Mouse (Mus musculus) CH12.LX (cell line): ENCODE measurements around the gene Dpp6. TPM values are rescaled to one million over a fixed set of nuclear protein-coding genes. Genes with fewer than 3 reads are reported as not detected.

Source experiments
- DNase-seq: peaks from one replicate; pipeline ENCODE4 v3.0.0-alpha.2; 2013; ENCODE audit errors: extremely low read depth
- H3K27ac ChIP-seq: 2 replicates; pipeline ENCODE4 v1.5.1; 2012; ENCODE audit warnings: low read depth, mild to moderate bottlenecking, control low read depth, moderate library complexity; ENCODE audit not compliant: insufficient read depth
- H3K27me3 ChIP-seq: replicated peaks from 2 replicates; pipeline ENCODE3; 2012; ENCODE audit warnings: inconsistent platforms
- H3K36me3 ChIP-seq, 2 experiments: replicated peaks in 1 of 2; 2 replicates each; pipeline versions ENCODE3 to v1.6.1; 2012; ENCODE audit warnings: inconsistent platforms in 1 of 2, low read length in 1 of 2, mild to moderate bottlenecking in 1 of 2, mixed read lengths in 1 of 2, moderate library complexity in 1 of 2; ENCODE audit not compliant: control insufficient read depth in 1 of 2, insufficient read depth in 1 of 2
- H3K4me1 ChIP-seq, 2 experiments: 2 replicates each; pipeline ENCODE4 v1.6.1; 2012; ENCODE audit warnings: inconsistent platforms in 1 of 2, moderate library complexity in 1 of 2; ENCODE audit not compliant: insufficient read depth in 2 of 2, control insufficient read depth in 1 of 2
- H3K4me2 ChIP-seq: 2 replicates; pipeline ENCODE4 v1.6.1; 2012; ENCODE audit warnings: low read depth, mild to moderate bottlenecking, control low read depth; ENCODE audit not compliant: poor library complexity, insufficient read depth, severe bottlenecking
- H3K4me3 ChIP-seq, 3 experiments: fragments of 150-350 bp in 1 of 3; sonication (generic) in 1 of 3; replicated peaks in 1 of 3; 2 replicates each; pipeline versions ENCODE3 to v1.5.1; 2011 to 2012; ENCODE audit warnings: low read depth in 2 of 3, low read length in 2 of 3, mild to moderate bottlenecking in 2 of 3, moderate library complexity in 2 of 3, control low read depth in 1 of 3, improper control_type of control experiment in 1 of 3, inconsistent platforms in 1 of 3, mixed read lengths in 1 of 3; ENCODE audit not compliant: poor library complexity in 1 of 3
- H3K79me2 ChIP-seq: replicated peaks from 2 replicates; pipeline ENCODE4 v1.6.1; 2012; ENCODE audit warnings: mild to moderate bottlenecking, moderate library complexity; ENCODE audit not compliant: control insufficient read depth, poor library complexity, insufficient read depth, severe bottlenecking; ENCODE audit errors: extremely low read depth
- H3K9ac ChIP-seq: 2 replicates; pipeline ENCODE4 v1.6.1; 2012; ENCODE audit warnings: low read depth, mild to moderate bottlenecking, control low read depth, moderate library complexity; ENCODE audit not compliant: insufficient read depth
- H3K9me3 ChIP-seq: replicated peaks from 2 replicates; pipeline ENCODE3; 2012; ENCODE audit warnings: low read length, inconsistent platforms, mixed read lengths
- CHD2 ChIP-seq: IDR thresholded peaks from 2 replicates; pipeline ENCODE4 v1.6.1; 2011; ENCODE audit warnings: low read length, improper control_type of control experiment
- CTCF ChIP-seq, 2 experiments: IDR thresholded peaks in 1 of 2; conservative IDR thresholded peaks in 1 of 2; 2 replicates each; pipeline ENCODE4 v1.5.1; 2011 to 2012; ENCODE audit warnings: low read depth in 2 of 2, low read length in 2 of 2, improper control_type of control experiment in 1 of 2, inconsistent platforms in 1 of 2, mild to moderate bottlenecking in 1 of 2, moderate library complexity in 1 of 2
- GABPA ChIP-seq: IDR thresholded peaks from 2 replicates; pipeline ENCODE4 v1.6.1; 2012; ENCODE audit warnings: low read depth, low read length, improper control_type of control experiment, inconsistent platforms; ENCODE audit not compliant: insufficient replicate concordance
- HCFC1 ChIP-seq: IDR thresholded peaks from 2 replicates; pipeline ENCODE4 v1.6.1; 2012; ENCODE audit warnings: low read depth, mild to moderate bottlenecking, inconsistent platforms, low read length, improper control_type of control experiment
- IRF4 ChIP-seq: IDR thresholded peaks from 2 replicates; pipeline ENCODE4 v1.6.1; 2014; ENCODE audit warnings: low read depth, mild to moderate bottlenecking, inconsistent platforms, low read length, improper control_type of control experiment
- JUND ChIP-seq: conservative IDR thresholded peaks from 2 replicates; pipeline ENCODE4 v1.6.1; 2011; ENCODE audit warnings: low read depth, low read length, improper control_type of control experiment
- MAFK ChIP-seq: IDR thresholded peaks from 2 replicates; pipeline ENCODE4 v1.6.1; 2011; ENCODE audit warnings: low read length, improper control_type of control experiment; ENCODE audit not compliant: insufficient replicate concordance
- MXI1 ChIP-seq: IDR thresholded peaks from 2 replicates; pipeline ENCODE4 v1.6.1; 2011; ENCODE audit warnings: mild to moderate bottlenecking, low read depth, low read length, improper control_type of control experiment
- NELFE ChIP-seq: IDR thresholded peaks from 2 replicates; pipeline ENCODE4 v1.6.1; 2011; ENCODE audit warnings: low read depth, low read length, improper control_type of control experiment
- NRF1 ChIP-seq: IDR thresholded peaks from 2 replicates; pipeline ENCODE4 v1.6.1; 2014; ENCODE audit warnings: low read depth, mild to moderate bottlenecking, inconsistent platforms, low read length, improper control_type of control experiment, moderate library complexity
- PAX5 ChIP-seq: IDR thresholded peaks from 2 replicates; pipeline ENCODE4 v1.6.1; 2012; ENCODE audit warnings: low read length, inconsistent platforms, mixed read lengths
- POLR2A ChIP-seq: IDR thresholded peaks from 2 replicates; pipeline ENCODE4 v1.6.1; 2011; ENCODE audit warnings: low read depth, mild to moderate bottlenecking, improper control_type of control experiment, low read length
- POLR2AphosphoS2 ChIP-seq: IDR thresholded peaks from 2 replicates; pipeline ENCODE4 v1.6.1; 2011; ENCODE audit warnings: low read depth, low read length, improper control_type of control experiment
- RAD21 ChIP-seq: IDR thresholded peaks from 2 replicates; pipeline ENCODE4 v1.6.1; 2011; ENCODE audit warnings: low read depth, mild to moderate bottlenecking, low read length, improper control_type of control experiment, moderate library complexity
- SIN3A ChIP-seq: IDR thresholded peaks from 2 replicates; pipeline ENCODE4 v1.6.1; 2012; ENCODE audit warnings: low read length, improper control_type of control experiment, inconsistent platforms
- TBP ChIP-seq: conservative IDR thresholded peaks from 2 replicates; pipeline ENCODE4 v1.6.1; 2011; ENCODE audit warnings: low read depth, low read length, improper control_type of control experiment
- TCF12 ChIP-seq: IDR thresholded peaks from 2 replicates; pipeline ENCODE4 v1.6.1; 2014; ENCODE audit warnings: low read depth, mild to moderate bottlenecking, inconsistent platforms, low read length, improper control_type of control experiment
- UBTF ChIP-seq: IDR thresholded peaks from 2 replicates; pipeline ENCODE4 v1.6.1; 2012; ENCODE audit warnings: low read depth, mild to moderate bottlenecking, inconsistent platforms, low read length, improper control_type of control experiment, moderate library complexity
- USF2 ChIP-seq: conservative IDR thresholded peaks from 2 replicates; pipeline ENCODE4 v1.6.1; 2011; ENCODE audit warnings: low read depth, low read length, improper control_type of control experiment
- ZNF384 ChIP-seq: IDR thresholded peaks from 2 replicates; pipeline ENCODE4 v1.6.1; 2012; ENCODE audit warnings: low read depth, low read length, improper control_type of control experiment, inconsistent platforms
- dilution Hi-C: fragments of 300-500 bp; cut with MboI; formaldehyde crosslinking; loops from 2 replicates; pipeline ENCODE4 v1.14.3; 2020; ENCODE audit warnings: low sequenced_read_pairs; ENCODE audit not compliant: extremely low pct_unique_long_range_greater_than_20kb, extremely low pct_ligation_motif_present
- in situ Hi-C: fragments of 300-500 bp; cut with MboI; formaldehyde crosslinking; loops from 3 replicates; pipeline ENCODE4 v1.14.3; 2019; ENCODE audit warnings: low sequenced_read_pairs, low pct_ligation_motif_present, low pct_unique_long_range_greater_than_20kb, mixed read lengths
- polyA plus RNA-seq: library from polyadenylated mRNA; unstranded; fragments of >175 nt; gene quantifications from 2 replicates; pipeline ENCODE4 v1.2.1, GENCODE M21; 2012; ENCODE audit warnings: low read depth; ENCODE audit not compliant: insufficient read length
- total RNA-seq, 2 experiments: library from RNA; depleted of rRNA; stranded (reverse); fragments of 300-350 nt in 1 of 2; fragments of >200 nt in 1 of 2; gene quantifications; 2 replicates each; pipeline ENCODE4 v1.2.3; 2012 to 2014

Gene Dpp6
- total and polyA plus RNA-seq, 3 experiments: not detected

GRCm38 (mm10) chr5:27247793-27248192 lies 430.8 kb downstream of the Dpp6 start:
- Histone ChIP-seq H3K9me3 (peaks cover 49% of the 10 kb centered on the region), H3K27ac (no peak overlapping the region), H3K27me3 (no peaks in the 10 kb centered on the region), H3K36me3 (no peaks in the 10 kb centered on the region), H3K79me2 (no peaks in the 10 kb centered on the region), H3K4me3 (no peak overlapping the region), H3K9ac (no peak overlapping the region), H3K4me1 (no peaks in the 10 kb centered on the region), H3K4me2 (no peak overlapping the region)
- dilution Hi-C loops (no loop called here), in situ Hi-C loops (no loop called here)
- TF ChIP-seq MXI1 (no peak), UBTF (no peak), CTCF (conservative IDR thresholded peaks at IDR 0.05 in 1 of 2, IDR thresholded peaks at IDR 0.05 in 1 of 2; ENCODE audit: low read depth in 2 of 2, low read length in 2 of 2) (no peak), HCFC1 (no peak), POLR2AphosphoS2 (no peak)
- DNase-seq: no peak

GRCm38 (mm10) chr5:27248685-27249084 lies 431.7 kb downstream of the Dpp6 start:
- peaks cover 41% of the 10 kb centered on the region for H3K9me3 ChIP-seq
- dilution Hi-C loops (no loop called here), in situ Hi-C loops (no loop called here)
- no peaks in the 10 kb centered on the region for H3K4me1 ChIP-seq
- no peak overlapping the region for H3K9ac ChIP-seq
- no peaks in the 10 kb centered on the region for H3K27me3 ChIP-seq
- TF ChIP-seq PAX5 (no peak), GABPA (no peak), UBTF (no peak), POLR2AphosphoS2 (no peak), RAD21 (no peak), NELFE (no peak), TBP (no peak), NRF1 (no peak), TCF12 (no peak), SIN3A (no peak), HCFC1 (no peak)
- no peak for DNase-seq
- no peaks in the 10 kb centered on the region for H3K79me2 ChIP-seq
- H3K36me3 ChIP-seq: no peaks in the 10 kb centered on the region
- no peak overlapping the region for H3K27ac ChIP-seq
- no peak overlapping the region for H3K4me3 ChIP-seq
- no peak overlapping the region for H3K4me2 ChIP-seq

GRCm38 (mm10) chr5:27249951-27250350 lies 432.9 kb downstream of the Dpp6 start:
- no peak for DNase-seq
- H3K79me2 ChIP-seq: no peaks in the 10 kb centered on the region
- no peak overlapping the region for H3K4me3 ChIP-seq
- H3K27ac ChIP-seq: no peak overlapping the region
- in situ Hi-C loops: no loop called here
- H3K4me1 ChIP-seq: no peaks in the 10 kb centered on the region
- H3K27me3 ChIP-seq: no peaks in the 10 kb centered on the region
- no peak overlapping the region for H3K9ac ChIP-seq
- H3K36me3 ChIP-seq: no peaks in the 10 kb centered on the region
- H3K9me3 ChIP-seq: peaks cover 38% of the 10 kb centered on the region
- TF ChIP-seq HCFC1 (no peak), SIN3A (no peak), IRF4 (no peak), JUND (no peak), PAX5 (no peak), RAD21 (no peak), POLR2A (no peak), MAFK (no peak), USF2 (no peak), ZNF384 (no peak), NELFE (no peak), CHD2 (no peak), POLR2AphosphoS2 (no peak), TBP (no peak)
- TF ChIP-seq, all 38 proteins: peak for 0
- dilution Hi-C loops: no loop called here
- no peak overlapping the region for H3K4me2 ChIP-seq
